Mouse (Mus musculus): Measurements from ENCODE around the gene Cbarp.

The Cbarp gene

DNA sequence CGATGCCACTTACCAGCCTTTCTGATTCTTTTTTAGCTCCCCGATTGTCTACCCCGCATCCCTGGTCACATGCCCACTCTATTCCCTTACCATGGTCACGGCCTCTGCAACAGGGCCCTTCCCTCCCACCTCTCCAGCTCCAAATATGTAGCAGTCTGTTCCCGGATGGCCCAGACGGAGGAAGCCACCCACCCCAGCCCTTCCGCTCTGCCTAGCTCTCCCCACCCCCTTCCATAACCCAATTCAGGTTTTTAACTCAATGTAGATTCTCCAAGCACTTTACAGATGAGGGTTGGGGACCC lies 16.1 kb upstream of the Cbarp start:
- no peak for DNase-seq (ENCODE audit: low spot score)

DNA sequence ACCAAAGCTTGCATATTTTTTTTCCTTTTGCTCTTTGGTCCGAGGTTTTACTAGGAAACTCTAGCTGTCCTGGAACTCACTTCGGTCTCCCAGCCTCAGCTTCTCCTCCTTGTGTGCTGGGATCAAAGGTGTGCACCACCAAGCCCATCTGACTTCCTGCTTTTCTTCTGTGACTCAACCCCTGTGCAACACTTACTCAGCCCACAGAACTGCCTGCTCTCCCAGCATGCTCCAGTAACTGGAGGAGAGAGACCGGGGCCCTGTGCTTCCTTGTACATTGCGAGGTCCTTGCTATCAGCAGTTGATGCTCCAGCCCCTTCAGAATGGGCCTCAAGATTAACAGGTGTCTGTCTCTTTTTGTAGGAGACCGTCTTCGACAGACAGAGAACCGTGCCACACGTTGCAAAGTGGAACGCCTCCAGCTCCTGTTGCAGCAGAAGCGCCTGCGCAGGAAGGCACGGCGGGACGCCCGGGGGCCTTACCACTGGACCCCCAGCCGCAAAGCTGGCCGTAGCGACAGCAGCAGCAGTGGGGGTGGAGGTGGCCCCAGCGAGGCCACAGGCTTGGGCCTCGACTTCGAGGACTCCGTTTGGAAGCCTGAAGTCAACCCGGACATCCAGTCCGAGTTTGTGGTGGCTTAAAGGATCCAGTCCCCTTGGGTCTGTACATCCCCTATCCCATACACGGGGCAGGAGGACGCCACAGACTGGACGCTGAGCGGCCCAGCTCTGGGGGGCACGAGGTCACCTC lies 15.5 kb upstream of the Cbarp start:
- DNase-seq (ENCODE audit: low spot score), result no peak

DNA sequence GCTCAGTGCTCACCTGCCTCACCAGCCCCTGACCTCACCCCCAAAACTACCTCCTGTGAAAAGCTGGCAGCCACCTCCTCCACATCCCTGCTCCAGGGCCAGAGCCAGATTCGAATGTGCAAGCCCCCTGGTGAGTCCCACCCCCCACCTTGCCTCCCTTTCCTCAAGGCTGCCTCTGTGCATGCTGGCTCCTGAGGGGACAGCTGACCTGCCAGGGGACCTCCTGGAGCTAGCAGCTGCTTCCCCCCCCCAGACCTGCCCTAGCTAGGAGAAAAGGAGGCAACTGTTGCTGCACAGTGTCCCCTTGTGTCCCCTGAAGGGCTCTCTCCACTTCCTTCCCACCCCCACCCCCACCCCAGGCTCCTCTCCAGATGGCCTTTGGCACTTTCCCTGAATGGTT lies 14.6 kb upstream of the Cbarp start:
- no peak for DNase-seq (ENCODE audit: low spot score)

DNA sequence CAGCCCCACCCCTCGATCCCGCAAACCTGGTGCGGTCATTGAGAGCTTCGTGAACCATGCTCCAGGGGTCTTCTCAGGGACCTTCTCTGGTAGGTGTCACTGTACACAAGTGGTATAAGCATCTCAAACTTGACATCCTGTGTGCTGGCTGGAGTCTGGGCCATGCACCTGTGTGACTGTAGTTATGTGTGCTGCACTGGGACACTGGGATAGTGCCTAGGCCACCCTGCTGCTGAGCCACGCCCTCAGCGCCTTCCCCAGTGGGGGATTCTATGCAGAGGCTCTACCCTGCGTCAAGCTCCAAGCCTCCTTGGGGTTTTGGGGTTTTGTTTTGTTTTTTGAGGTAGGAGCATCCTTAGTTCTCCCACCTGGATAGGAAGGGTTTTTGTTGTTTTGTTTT lies 13.7 kb upstream of the Cbarp start:
- DNase-seq (ENCODE audit: low spot score), result no peak

DNA sequence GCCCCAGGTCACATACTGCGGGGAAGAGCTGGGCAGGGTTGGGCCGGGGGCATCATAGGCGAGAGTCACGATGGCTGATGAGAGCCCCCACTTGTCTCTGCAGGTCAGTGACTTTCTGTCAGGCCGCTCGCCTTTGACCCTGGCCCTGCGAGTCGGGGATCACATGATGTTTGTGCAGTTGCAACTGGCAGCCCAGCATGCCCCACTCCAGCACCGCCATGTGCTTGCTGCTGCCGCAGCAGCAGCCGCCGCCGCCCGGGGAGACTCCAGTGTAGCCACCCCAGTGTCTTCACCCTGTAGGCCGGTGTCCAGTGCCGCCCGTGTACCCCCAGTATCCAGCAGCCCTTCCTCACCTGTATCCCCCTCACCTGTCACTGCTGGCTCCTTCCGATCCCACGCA lies 13.1 kb upstream of the Cbarp start:
- DNase-seq (ENCODE audit: low spot score), result no peak

DNA sequence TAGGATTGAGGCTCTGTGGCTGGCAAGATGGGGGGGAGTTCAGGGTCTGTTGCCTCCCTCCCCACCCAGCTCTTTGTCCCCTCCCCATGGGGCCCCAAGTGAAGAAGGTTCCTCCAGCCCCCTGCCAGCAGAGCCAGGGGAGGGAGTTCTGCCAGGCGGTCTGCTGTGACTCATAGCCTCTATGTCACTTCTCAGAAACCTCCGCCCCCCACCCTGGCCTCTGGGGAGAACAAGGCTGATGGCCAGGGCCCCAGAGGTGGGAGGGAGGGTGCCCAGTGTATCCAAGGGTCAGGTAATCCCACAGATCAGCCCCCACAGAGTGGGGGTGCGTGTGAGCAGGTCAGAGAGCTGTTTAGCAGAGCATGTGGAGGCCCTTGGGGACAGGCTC lies 12.2 kb upstream of the Cbarp start:
- peak; percentile 47 for DNase-seq (ENCODE audit: low spot score)

DNA sequence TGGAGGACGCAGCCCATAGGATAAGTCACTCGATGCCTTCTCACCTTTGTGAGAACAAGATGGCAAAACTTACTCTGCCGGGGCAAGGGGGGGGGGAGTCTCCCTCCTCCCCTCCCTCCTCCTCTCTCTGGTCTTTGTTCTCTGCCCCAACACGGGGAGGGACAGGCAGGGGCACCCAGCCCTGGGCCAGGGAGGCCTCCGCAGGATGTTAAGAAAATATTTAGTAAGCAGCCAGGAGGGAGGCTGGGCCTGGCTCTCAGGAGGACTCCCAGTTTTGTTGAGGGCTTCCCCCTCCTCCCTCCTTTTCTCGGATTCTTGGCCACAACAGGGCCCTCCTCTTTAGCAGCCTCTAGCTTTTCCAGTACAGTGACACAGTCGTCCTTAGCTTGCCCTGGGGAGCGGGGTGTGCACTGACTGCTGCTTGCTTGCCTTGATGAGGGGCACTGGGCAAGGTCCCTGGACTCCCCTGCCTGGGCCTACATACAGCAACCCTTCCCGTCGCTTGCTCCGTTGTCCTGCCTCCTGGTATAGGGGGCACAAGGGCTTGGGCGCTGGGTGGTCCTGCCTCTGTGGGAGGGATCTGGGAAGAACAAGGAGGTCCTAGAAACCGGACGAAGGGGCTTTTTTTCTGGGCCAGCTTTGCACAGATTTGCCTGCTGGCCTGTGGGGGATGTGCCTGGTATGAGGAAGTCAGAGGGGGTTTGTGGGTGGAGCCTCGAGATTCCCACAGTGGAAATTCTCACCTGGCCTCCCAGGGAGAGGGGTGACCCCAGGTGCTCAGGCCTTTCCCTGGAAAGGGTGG lies 11.6 kb upstream of the Cbarp start:
- DNase-seq (ENCODE audit: low spot score), result peak; percentile 38

DNA sequence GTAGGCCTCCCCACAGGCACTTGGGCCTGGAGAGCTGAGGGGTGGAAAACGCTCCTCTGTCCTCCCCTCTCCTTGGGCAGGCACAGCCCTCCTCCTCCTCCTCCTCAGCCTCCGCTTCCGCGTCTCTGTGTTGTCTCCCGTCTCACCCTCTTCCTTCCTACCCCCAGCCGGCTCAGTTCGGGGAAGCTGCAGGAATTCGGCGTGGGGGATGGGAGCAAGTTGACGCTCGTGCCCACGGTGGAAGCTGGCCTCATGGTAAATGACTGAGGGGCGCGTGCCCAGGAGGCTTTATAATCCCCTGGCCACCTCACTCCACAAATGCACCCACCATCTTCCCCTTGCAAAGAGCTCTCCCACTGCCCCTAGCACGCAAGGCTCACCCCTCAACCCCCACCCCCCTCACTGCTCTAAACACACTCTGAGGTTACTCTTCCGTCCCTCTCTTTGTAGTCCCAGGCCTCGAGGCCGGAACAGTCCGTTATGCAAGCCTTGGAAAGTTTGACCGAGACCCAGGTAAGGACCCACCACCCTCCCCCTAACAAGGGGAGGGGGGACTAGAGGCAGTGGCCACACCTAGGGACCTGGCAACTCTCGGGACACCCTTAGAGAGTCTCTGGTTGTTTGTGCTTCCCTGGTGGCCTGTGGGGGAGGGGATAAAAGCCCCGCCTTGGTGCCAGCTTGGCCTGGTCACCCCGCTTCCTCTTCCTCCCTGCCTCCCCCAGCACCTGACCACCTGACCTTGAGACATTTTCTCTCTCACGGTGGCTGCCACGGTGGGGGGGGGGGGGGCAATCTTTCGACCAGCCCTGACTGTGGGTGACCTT lies 10.8 kb upstream of the Cbarp start:
- DNase-seq (ENCODE audit: low spot score), result peak; percentile 50

DNA sequence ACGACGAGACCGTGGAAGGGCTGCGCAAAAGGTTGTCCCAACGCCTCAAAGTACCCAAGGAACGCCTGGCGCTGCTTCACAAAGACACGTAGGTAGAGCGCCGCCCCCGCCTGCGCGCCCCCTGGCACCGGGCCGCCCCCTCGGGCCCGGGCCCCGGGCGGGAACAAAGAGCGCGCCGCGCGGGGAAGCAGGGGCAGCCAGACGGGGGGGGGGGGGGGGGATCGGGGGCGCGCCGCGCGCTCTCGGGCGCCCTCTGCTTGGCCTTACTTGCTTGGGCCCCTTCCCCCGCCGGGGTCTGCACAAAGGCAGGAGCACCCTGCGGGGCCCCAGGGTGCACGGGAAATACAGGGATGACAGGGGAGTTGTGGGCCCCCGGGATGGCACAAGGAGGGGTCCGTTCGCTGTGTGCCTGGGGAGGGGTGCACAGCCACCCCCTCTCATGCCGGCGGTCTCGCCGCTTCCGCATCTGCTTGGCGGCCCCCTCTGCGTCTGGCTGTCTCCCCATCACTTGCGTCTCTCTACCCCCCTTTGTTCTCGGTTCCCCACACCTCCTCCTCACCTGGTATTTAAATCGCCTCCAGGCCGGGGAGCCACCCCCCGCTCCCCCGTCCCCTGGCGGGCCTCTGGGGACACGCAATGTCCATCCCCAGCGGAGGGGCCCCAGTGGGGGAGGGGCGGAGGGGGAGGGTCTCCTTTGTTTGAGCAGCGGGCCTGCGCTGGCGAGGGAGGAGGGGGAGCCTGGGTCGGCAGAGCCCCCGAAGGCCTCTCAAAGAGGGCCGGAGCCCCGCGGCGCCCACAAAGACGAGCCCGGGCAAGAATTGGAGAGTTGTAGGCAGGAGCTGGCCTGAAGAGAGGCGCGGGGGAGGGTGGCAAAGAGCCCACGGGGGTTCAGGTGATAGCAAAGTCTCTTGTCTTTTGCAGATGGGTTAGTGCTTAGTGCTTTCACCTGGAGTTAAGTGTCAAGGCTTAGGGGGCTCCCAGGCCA lies 9.9 kb upstream of the Cbarp start:
- peak; percentile 50 for DNase-seq (ENCODE audit: low spot score)

DNA sequence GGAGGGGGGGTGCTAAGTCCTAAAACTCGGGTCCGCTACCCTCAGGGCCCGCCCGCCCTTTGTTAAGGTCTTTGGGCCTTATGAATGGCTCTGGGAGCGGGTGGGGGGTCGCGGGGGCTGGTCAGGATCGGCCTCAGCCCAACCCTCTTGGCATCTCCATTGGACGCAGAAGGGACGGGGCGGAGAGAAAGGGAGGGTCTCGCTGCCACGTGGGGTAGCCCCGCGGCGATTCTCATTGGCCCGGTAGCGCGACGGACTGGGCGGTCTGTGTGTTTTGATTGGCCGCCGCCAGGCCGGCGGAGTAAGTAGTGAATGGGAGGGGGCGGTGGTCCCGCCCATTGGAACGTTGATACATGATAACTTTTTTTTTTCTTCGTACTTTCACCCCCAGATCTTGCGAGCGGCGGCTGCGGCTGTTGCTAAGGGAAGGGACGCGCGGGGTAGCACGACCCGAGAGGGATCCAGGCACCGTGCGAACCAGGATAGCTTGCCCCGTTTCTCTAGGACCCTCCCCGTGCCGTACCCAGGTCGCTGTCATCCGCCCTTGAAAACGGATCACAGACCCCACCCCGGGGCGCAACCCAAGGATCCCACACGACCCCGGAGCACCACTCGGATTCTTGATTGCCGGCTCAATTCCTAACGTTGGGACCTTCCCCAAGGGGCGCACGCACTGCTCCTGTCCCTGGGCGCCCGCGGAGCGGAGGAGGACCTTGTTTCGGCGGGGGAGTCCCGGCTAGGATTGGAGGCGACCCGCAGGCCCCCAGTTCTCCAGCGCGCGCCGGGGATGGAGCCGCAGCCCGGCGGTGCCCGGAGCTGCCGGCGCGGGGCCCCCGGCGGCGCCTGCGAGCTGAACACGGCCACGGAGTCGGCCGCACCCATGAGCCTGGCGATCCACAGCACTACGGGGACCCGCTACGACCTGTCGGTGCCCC lies 8.9 kb upstream of the Cbarp start:
- peak; percentile 89 for DNase-seq (ENCODE audit: low spot score)

DNA sequence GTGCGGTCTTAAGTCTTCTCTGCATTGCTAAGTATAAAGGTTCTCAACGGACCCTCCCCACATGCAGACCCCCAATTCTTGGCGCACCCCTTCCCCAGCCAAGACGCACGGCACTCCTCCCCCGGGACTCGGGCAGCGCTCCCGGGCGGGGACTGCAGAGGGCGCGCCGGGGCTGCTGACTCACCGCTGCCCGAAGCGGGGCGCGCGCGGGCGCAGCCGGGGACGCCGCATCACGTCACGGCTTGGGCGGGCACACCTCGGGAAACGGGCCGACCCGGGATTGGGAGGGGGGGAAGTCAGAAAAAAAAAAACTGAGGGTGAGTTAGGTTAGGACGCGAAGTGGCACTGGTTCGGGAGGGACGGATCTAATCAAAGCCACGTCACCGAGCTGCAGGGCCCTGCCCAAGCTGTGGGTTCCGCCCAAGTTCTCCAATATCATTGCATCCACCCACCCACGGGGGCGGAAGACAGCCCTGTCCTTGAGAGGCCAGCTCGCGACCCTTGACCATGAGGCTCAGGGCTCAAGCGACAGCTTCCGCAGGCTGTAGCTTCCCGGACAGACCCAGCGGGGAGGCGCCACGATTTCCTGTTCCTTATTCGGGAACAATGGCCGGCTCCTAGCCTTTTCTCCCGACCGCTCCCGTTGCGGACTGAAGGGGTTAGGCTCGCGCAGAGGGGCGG lies 8.1 kb upstream of the Cbarp start:
- DNase-seq (ENCODE audit: low spot score), result peak; percentile 95

DNA sequence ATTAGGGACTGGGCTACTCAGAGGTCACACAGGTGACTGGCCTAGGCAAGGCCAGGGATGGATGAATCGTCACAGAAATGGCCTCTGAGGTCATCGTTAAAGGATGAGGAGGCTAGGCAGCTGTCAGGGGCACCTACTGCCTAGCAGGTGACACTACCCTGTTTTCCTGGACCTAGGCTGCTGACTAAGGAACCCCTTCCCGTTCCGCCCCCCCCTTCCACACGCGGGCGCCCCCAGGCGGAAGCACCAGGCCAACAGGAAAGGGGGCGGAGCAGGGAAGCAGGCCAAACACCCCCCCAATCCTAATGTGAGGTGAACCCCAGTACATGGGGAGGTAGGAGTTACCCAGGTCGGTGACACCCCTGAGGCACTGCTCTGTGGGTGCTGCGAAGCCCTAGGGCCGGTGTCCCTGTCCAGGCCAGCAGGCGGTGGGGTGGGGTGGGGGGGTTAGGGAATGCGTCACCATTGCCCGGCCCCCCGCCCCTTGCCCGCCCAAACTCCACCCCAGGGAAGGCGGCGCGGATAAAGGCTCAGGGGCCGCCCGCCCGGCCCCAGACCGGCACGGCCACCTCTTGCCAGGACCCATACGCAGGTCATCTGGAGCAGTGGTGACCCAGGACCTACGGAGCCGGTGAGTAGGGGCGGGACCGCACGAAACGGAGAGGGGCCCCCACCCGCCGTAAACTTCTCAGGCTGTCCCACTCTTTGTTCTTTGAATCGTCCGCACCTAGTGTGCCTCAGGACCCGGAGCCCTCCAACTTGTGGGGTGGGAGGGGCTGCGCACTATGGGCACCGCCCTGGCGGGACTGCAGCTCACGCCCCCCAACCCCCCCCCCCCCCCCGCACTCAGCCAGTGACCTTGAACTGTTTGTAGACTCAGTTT lies 7.3 kb upstream of the Cbarp start, which contains the start of gene Midn:
TSS of gene Midn (plus strand) at position 554 of the 883 bp plus-strand sequence.
- peak; percentile 85 for DNase-seq (ENCODE audit: low spot score)

DNA sequence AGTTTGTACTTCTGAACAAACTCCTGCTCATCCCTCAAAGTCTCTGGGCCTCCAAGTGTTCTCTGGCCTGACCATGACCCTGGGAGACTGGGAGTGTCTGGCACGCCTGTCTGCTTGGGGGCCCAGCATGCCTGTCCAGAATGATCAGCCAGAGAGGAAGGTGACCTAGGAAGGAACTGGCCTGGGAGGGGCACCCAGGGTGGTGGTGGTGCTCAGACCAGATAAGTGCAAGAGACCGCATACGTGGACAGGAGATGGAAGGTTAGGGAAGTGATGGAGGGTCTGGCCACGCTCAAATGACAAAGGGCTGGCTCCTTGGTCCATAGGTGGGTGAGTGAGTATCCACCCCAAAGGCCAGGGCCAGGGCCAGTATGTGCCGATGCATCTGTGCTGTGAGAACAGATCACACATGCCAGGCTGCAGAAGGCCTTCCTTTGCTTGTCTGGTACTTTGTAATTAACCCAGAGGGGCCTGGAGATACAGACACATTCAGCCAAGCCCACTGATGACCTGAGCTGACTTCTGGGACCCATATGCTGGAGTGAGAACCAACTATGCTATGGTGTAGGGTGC lies 6.6 kb upstream of the Cbarp start:
- DNase-seq (ENCODE audit: low spot score), result no peak

DNA sequence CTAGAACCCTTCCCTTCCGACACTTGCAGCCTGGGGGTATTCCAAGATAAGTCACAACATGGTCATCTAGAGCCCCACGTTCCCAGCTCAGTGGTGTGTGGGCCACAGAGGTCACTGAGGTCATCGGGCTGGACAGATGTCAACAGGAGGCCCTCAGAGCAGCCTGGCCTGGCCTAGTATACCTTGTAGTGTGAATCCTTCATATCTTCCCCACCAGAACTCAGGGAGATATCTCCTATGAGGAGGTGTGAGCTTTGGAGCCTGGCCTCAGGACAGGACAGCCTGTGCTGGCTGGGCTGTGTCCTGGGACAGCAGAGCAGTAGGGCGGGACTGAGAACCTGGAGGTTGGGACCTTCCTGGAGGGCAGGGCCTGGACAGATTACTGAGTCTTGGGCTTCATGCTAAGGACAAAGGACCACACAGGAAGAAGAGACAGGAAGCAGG lies 6.0 kb upstream of the Cbarp start:
- no peak for DNase-seq (ENCODE audit: low spot score)

DNA sequence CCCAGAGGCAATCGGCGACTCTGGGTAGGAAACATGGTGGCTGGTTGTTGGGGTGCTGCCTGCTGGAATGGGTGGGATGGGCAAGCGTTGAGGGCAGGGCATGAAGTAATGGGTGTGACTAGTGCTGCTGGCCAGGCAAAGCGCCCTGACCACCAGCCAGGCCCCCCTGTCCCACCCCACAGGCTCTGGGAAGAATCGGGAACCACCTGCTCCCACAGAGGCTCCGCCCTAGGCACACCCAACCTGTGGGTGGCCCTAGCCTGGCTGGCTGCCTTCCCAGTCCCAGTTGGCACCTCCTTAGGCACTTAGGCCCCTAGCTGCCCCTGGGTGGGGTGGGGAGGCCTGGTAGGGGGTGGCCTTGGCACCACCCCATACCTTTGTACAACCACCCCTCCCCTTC lies 5.3 kb upstream of the Cbarp start:
- no peak for DNase-seq (ENCODE audit: low spot score)

DNA sequence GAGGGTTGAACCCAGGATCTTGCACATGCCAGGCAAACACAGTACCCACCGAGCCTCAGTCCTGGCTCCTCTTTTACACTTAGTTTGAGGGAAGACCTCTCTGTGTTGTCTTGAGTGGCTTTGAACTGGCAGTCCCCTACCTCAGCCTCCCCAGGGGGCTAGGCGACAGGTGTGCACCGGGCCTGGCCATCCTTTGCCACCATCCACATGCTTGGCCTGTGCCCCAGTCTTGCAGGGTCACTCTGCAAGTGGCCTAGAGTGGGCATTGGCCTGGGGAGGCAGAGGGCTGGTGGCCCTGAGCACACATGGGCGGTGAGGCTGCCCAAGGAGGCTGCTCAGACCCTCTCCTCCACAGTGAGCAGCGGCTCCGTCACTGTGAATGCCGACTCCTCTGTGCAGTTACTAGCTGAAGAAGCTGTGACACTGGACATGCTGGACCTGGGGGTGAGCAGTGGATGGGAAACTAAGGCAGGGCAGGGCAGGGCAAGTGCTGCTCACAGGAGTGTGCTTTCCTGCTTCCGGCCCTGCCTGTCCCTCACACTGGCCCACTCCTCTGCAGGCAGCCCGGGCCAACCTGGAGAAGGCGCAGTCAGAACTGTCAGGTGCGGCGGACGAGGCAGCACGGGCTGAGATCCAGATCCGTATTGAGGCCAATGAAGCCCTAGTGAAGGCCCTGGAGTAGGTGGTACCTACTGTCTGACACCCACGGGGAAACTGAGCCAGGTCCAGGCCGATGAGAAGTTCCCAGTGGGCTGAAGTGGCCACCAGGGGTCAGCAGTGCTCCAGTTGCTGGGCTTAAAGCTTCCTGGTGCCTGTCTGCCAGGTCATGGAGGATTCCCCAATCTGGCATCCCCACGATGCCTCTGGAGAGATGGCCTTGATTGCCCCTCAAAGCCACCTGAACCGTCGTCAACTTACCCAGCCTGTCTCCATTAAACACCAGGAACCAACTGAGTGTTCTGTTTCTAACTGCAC lies 4.5 kb upstream of the Cbarp start:
- DNase-seq (ENCODE audit: low spot score), result peak; percentile 72

DNA sequence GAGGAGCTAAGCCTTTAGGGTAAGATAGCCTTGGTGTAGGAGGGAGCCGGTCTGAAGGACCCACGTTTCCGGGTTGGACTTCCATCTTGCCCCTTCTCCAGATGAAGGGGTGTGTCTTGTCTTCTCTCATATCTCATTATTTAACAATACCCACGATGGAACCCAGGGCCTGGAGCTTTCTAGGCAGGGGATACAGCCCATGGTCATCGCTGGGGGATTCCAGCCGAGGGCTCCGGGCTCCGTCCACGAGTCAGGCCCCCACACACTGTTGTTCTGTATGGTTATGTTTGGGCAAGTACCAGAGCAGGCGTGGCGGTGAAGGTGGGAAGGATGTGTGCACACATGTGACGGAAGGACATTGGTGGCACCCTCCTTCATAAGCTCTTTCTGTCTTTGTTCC lies 3.5 kb upstream of the Cbarp start:
- no peak for DNase-seq (ENCODE audit: low spot score)

Data from urinary bladder, postnatal 25 days (tissue).